Mouse (Mus musculus) CH12.LX (cell line): Measurements from ENCODE around the gene Oosp3. TPM values are rescaled to one million over a fixed set of nuclear protein-coding genes. Genes with fewer than 3 reads are reported as not detected.

Source experiments
- DNase-seq: peaks from one replicate; pipeline ENCODE4 v3.0.0-alpha.2; 2013; ENCODE audit errors: extremely low read depth
- H3K27ac ChIP-seq: 2 replicates; pipeline ENCODE4 v1.5.1; 2012; ENCODE audit warnings: low read depth, mild to moderate bottlenecking, control low read depth, moderate library complexity; ENCODE audit not compliant: insufficient read depth
- H3K27me3 ChIP-seq: replicated peaks from 2 replicates; pipeline ENCODE3; 2012; ENCODE audit warnings: inconsistent platforms
- H3K36me3 ChIP-seq, 2 experiments: replicated peaks in 1 of 2; 2 replicates each; pipeline versions ENCODE3 to v1.6.1; 2012; ENCODE audit warnings: inconsistent platforms in 1 of 2, low read length in 1 of 2, mild to moderate bottlenecking in 1 of 2, mixed read lengths in 1 of 2, moderate library complexity in 1 of 2; ENCODE audit not compliant: control insufficient read depth in 1 of 2, insufficient read depth in 1 of 2
- H3K4me1 ChIP-seq, 2 experiments: 2 replicates each; pipeline ENCODE4 v1.6.1; 2012; ENCODE audit warnings: inconsistent platforms in 1 of 2, moderate library complexity in 1 of 2; ENCODE audit not compliant: insufficient read depth in 2 of 2, control insufficient read depth in 1 of 2
- H3K4me2 ChIP-seq: 2 replicates; pipeline ENCODE4 v1.6.1; 2012; ENCODE audit warnings: low read depth, mild to moderate bottlenecking, control low read depth; ENCODE audit not compliant: poor library complexity, insufficient read depth, severe bottlenecking
- H3K4me3 ChIP-seq, 3 experiments: fragments of 150-350 bp in 1 of 3; sonication (generic) in 1 of 3; replicated peaks in 1 of 3; 2 replicates each; pipeline versions ENCODE3 to v1.5.1; 2011 to 2012; ENCODE audit warnings: low read depth in 2 of 3, low read length in 2 of 3, mild to moderate bottlenecking in 2 of 3, moderate library complexity in 2 of 3, control low read depth in 1 of 3, improper control_type of control experiment in 1 of 3, inconsistent platforms in 1 of 3, mixed read lengths in 1 of 3; ENCODE audit not compliant: poor library complexity in 1 of 3
- H3K79me2 ChIP-seq: replicated peaks from 2 replicates; pipeline ENCODE4 v1.6.1; 2012; ENCODE audit warnings: mild to moderate bottlenecking, moderate library complexity; ENCODE audit not compliant: control insufficient read depth, poor library complexity, insufficient read depth, severe bottlenecking; ENCODE audit errors: extremely low read depth
- H3K9ac ChIP-seq: 2 replicates; pipeline ENCODE4 v1.6.1; 2012; ENCODE audit warnings: low read depth, mild to moderate bottlenecking, control low read depth, moderate library complexity; ENCODE audit not compliant: insufficient read depth
- H3K9me3 ChIP-seq: replicated peaks from 2 replicates; pipeline ENCODE3; 2012; ENCODE audit warnings: low read length, inconsistent platforms, mixed read lengths
- BHLHE40 ChIP-seq: IDR thresholded peaks from 2 replicates; pipeline ENCODE4 v1.6.1; 2011; ENCODE audit warnings: mild to moderate bottlenecking, low read depth, low read length, improper control_type of control experiment
- CHD1 ChIP-seq: IDR thresholded peaks from 2 replicates; pipeline ENCODE4 v1.6.1; 2012; ENCODE audit warnings: low read depth, low read length, improper control_type of control experiment, inconsistent platforms
- CHD2 ChIP-seq: IDR thresholded peaks from 2 replicates; pipeline ENCODE4 v1.6.1; 2011; ENCODE audit warnings: low read length, improper control_type of control experiment
- E2F4 ChIP-seq: IDR thresholded peaks from 2 replicates; pipeline ENCODE4 v1.6.1; 2011; ENCODE audit warnings: low read depth, low read length, improper control_type of control experiment; ENCODE audit not compliant: insufficient replicate concordance
- ELF1 ChIP-seq: IDR thresholded peaks from 2 replicates; pipeline ENCODE4 v1.6.1; 2014; ENCODE audit warnings: low read depth, mild to moderate bottlenecking, inconsistent platforms, low read length, improper control_type of control experiment
- EP300 ChIP-seq: IDR thresholded peaks from 2 replicates; pipeline ENCODE4 v1.6.1; 2011; ENCODE audit warnings: low read length, improper control_type of control experiment
- ETS1 ChIP-seq: conservative IDR thresholded peaks from 2 replicates; pipeline ENCODE4 v1.6.1; 2012; ENCODE audit warnings: low read depth, mild to moderate bottlenecking, inconsistent platforms, low read length, improper control_type of control experiment, moderate library complexity
- GABPA ChIP-seq: IDR thresholded peaks from 2 replicates; pipeline ENCODE4 v1.6.1; 2012; ENCODE audit warnings: low read depth, low read length, improper control_type of control experiment, inconsistent platforms; ENCODE audit not compliant: insufficient replicate concordance
- HCFC1 ChIP-seq: IDR thresholded peaks from 2 replicates; pipeline ENCODE4 v1.6.1; 2012; ENCODE audit warnings: low read depth, mild to moderate bottlenecking, inconsistent platforms, low read length, improper control_type of control experiment
- IRF4 ChIP-seq: IDR thresholded peaks from 2 replicates; pipeline ENCODE4 v1.6.1; 2014; ENCODE audit warnings: low read depth, mild to moderate bottlenecking, inconsistent platforms, low read length, improper control_type of control experiment
- JUN ChIP-seq: IDR thresholded peaks from 2 replicates; pipeline ENCODE4 v1.6.1; 2011; ENCODE audit warnings: low read depth, mild to moderate bottlenecking, low read length, improper control_type of control experiment, moderate library complexity; ENCODE audit not compliant: insufficient read depth
- KAT2A ChIP-seq: IDR thresholded peaks from 2 replicates; pipeline ENCODE4 v1.6.1; 2012; ENCODE audit warnings: low read length, improper control_type of control experiment, inconsistent platforms; ENCODE audit not compliant: insufficient replicate concordance
- MAX ChIP-seq: IDR thresholded peaks from 2 replicates; pipeline ENCODE4 v1.6.1; 2011; ENCODE audit warnings: low read length, improper control_type of control experiment
- MAZ ChIP-seq: IDR thresholded peaks from 2 replicates; pipeline ENCODE4 v1.6.1; 2012; ENCODE audit warnings: low read depth, mild to moderate bottlenecking, inconsistent platforms, low read length, improper control_type of control experiment, moderate library complexity
- MYC ChIP-seq: IDR thresholded peaks from 2 replicates; pipeline ENCODE4 v1.6.1; 2011; ENCODE audit warnings: low read depth, mild to moderate bottlenecking, improper control_type of control experiment, low read length
- RAD21 ChIP-seq: IDR thresholded peaks from 2 replicates; pipeline ENCODE4 v1.6.1; 2011; ENCODE audit warnings: low read depth, mild to moderate bottlenecking, low read length, improper control_type of control experiment, moderate library complexity
- RCOR1 ChIP-seq: conservative IDR thresholded peaks from 2 replicates; pipeline ENCODE4 v1.6.1; 2012; ENCODE audit warnings: low read depth, mild to moderate bottlenecking, inconsistent platforms, low read length, improper control_type of control experiment
- SMC3 ChIP-seq: IDR thresholded peaks from 2 replicates; pipeline ENCODE4 v1.6.1; 2011; ENCODE audit warnings: low read depth, low read length, improper control_type of control experiment
- TCF12 ChIP-seq: IDR thresholded peaks from 2 replicates; pipeline ENCODE4 v1.6.1; 2014; ENCODE audit warnings: low read depth, mild to moderate bottlenecking, inconsistent platforms, low read length, improper control_type of control experiment
- USF1 ChIP-seq: IDR thresholded peaks from 2 replicates; pipeline ENCODE4 v1.6.1; 2014; ENCODE audit warnings: low read depth, mild to moderate bottlenecking, inconsistent platforms, low read length, improper control_type of control experiment
- USF2 ChIP-seq: conservative IDR thresholded peaks from 2 replicates; pipeline ENCODE4 v1.6.1; 2011; ENCODE audit warnings: low read depth, low read length, improper control_type of control experiment
- ZC3H11A ChIP-seq: IDR thresholded peaks from 2 replicates; pipeline ENCODE4 v1.6.1; 2012; ENCODE audit warnings: low read depth, mild to moderate bottlenecking, inconsistent platforms, low read length, improper control_type of control experiment
- ZKSCAN1 ChIP-seq: IDR thresholded peaks from 2 replicates; pipeline ENCODE4 v1.6.1; 2012; ENCODE audit warnings: low read depth, inconsistent platforms, low read length, improper control_type of control experiment, borderline replicate concordance
- dilution Hi-C: fragments of 300-500 bp; cut with MboI; formaldehyde crosslinking; loops from 2 replicates; pipeline ENCODE4 v1.14.3; 2020; ENCODE audit warnings: low sequenced_read_pairs; ENCODE audit not compliant: extremely low pct_unique_long_range_greater_than_20kb, extremely low pct_ligation_motif_present
- in situ Hi-C: fragments of 300-500 bp; cut with MboI; formaldehyde crosslinking; loops from 3 replicates; pipeline ENCODE4 v1.14.3; 2019; ENCODE audit warnings: low sequenced_read_pairs, low pct_ligation_motif_present, low pct_unique_long_range_greater_than_20kb, mixed read lengths
- polyA plus RNA-seq: library from polyadenylated mRNA; unstranded; fragments of >175 nt; gene quantifications from 2 replicates; pipeline ENCODE4 v1.2.1, GENCODE M21; 2012; ENCODE audit warnings: low read depth; ENCODE audit not compliant: insufficient read length
- total RNA-seq, 2 experiments: library from RNA; depleted of rRNA; stranded (reverse); fragments of 300-350 nt in 1 of 2; fragments of >200 nt in 1 of 2; gene quantifications; 2 replicates each; pipeline ENCODE4 v1.2.3; 2012 to 2014

Oosp3 gene
- total and polyA plus RNA-seq, 3 experiments, result not detected

- Histone ChIP-seq H3K4me3 (no peak overlapping the region), H3K9ac (no peak overlapping the region), H3K27ac (no peak overlapping the region), H3K79me2 (no peaks in the 10 kb centered on the region)
- TF ChIP-seq EP300 (no peak), MAZ (no peak), MAX (no peak), CHD1 (no peak), IRF4 (no peak), MYC (no peak), ELF1 (no peak), GABPA (no peak), E2F4 (no peak), CHD2 (no peak), RAD21 (no peak), BHLHE40 (no peak), ETS1 (no peak), KAT2A (no peak), SMC3 (no peak), JUN (no peak)
- TF ChIP-seq, all 38 proteins: peak for 0
- no peaks in the 10 kb centered on the region for H3K9me3 ChIP-seq
- no peak for DNase-seq
- in situ Hi-C loops, result no loop called here
- no peak overlapping the region for H3K4me2 ChIP-seq
- H3K4me1 ChIP-seq, result no peaks in the 10 kb centered on the region
- dilution Hi-C loops, result no loop called here
- no peaks in the 10 kb centered on the region for H3K27me3 ChIP-seq
- H3K36me3 ChIP-seq, result peaks cover 0 to 4% of the 10 kb centered on the region in 2 experiments
These were observed 37.7 kb upstream of the Oosp3 start for GRCm38 (mm10) chr19:11659142-11659541.

GRCm38 (mm10) chr19:11660459-11660858 is 36.4 kb upstream of the Oosp3 start, which contains the start of gene Oosp2:
Gene Oosp2 (minus strand): TSS chr19:11660559.
- no peak within 1 kb of the TSS for H3K27ac ChIP-seq
- H3K27me3 ChIP-seq, result no peaks in the 10 kb centered on the region
- H3K36me3 ChIP-seq, result peaks cover 0 to 6% of the 10 kb centered on the region in 2 experiments
- H3K4me3 ChIP-seq, result no peak within 1 kb of the TSS
- H3K9me3 ChIP-seq, result no peaks in the 10 kb centered on the region
- no peak for TF ChIP-seq ZKSCAN1
- no peak for TF ChIP-seq USF1
- no peak for TF ChIP-seq HCFC1
- no peak for TF ChIP-seq ZC3H11A
- no peak for TF ChIP-seq TCF12
- TF ChIP-seq KAT2A, result no peak
- TF ChIP-seq RCOR1, result no peak
- TF ChIP-seq USF2, result no peak
- no peak for TF ChIP-seq ELF1
- H3K79me2 ChIP-seq, result no peaks in the 10 kb centered on the region
- dilution Hi-C loops (no loop called here), in situ Hi-C loops (no loop called here)
- no peak for DNase-seq
- no peaks in the 10 kb centered on the region for H3K4me1 ChIP-seq
- H3K4me2 ChIP-seq, result no peak within 1 kb of the TSS
- H3K9ac ChIP-seq, result no peak within 1 kb of the TSS
